Mouse (Mus musculus) heart, embryonic 15.5 days (tissue): ENCODE results near the gene Ttc28. TPM values are rescaled to one million over a fixed set of nuclear protein-coding genes. Genes with fewer than 3 reads are reported as not detected.

Experiments
- ATAC-seq: fragments of 200-750 bp; cut with Nextera tagmentation; replicated peaks from 2 replicates; pipeline ENCODE4 v1.8.0; 2017; ENCODE audit warnings: low read depth, moderate TSS enrichment; ENCODE audit not compliant: insufficient number of reproducible peaks, insufficient read depth, low FRiP score
- H3K27ac ChIP-seq: fragments of 300-500 bp; sonication (generic); 2 replicates; pipeline ENCODE4 v1.5.1; 2015; ENCODE audit warnings: mild to moderate bottlenecking, inconsistent platforms
- H3K27me3 ChIP-seq: fragments of 300-500 bp; sonication (generic); 2 replicates; pipeline ENCODE4 v1.6.1; 2015; ENCODE audit warnings: inconsistent platforms
- H3K36me3 ChIP-seq: fragments of 300-500 bp; sonication (generic); 2 replicates; pipeline ENCODE4 v1.6.1; 2015; ENCODE audit warnings: mild to moderate bottlenecking, inconsistent platforms
- H3K4me1 ChIP-seq: fragments of 300-500 bp; sonication (generic); replicated peaks from 2 replicates; pipeline ENCODE4 v1.6.1; 2015; ENCODE audit warnings: inconsistent platforms
- H3K4me2 ChIP-seq: fragments of 300-500 bp; sonication (generic); 2 replicates; pipeline ENCODE4 v1.6.1; 2015; ENCODE audit warnings: inconsistent platforms, mild to moderate bottlenecking, moderate library complexity
- H3K4me3 ChIP-seq: fragments of 300-500 bp; sonication (generic); 2 replicates; pipeline ENCODE4 v1.5.1; 2015; ENCODE audit warnings: mild to moderate bottlenecking, inconsistent platforms
- H3K9ac ChIP-seq: fragments of 300-500 bp; sonication (generic); 2 replicates; pipeline ENCODE4 v1.6.1; 2015; ENCODE audit warnings: mild to moderate bottlenecking, inconsistent platforms
- H3K9me3 ChIP-seq: fragments of 300-500 bp; sonication (generic); replicated peaks from 2 replicates; pipeline ENCODE4 v1.6.1; 2016; ENCODE audit warnings: inconsistent platforms
- WGBS: fragments of 180-500 bp; shearing (Covaris S2); methylation state at CpG from one replicate; pipeline ENCODE4 v1.1.7; 2015; ENCODE audit warnings: mixed read lengths; 5-methylcytosine and 5-hydroxymethylcytosine counted together
- polyA plus RNA-seq: library from polyadenylated mRNA; unstranded; fragments of >200 nt; fragmentation: Nextera tagmentation; extraction: Ambion mirVana; gene quantifications from 2 replicates; pipeline ENCODE4 v1.2.1, GENCODE M21; 2015

Ttc28 gene
- polyA plus RNA-seq, 1 experiment from 2014 or later = 5.8 TPM

- Histone ChIP-seq H3K4me1 (peaks cover 8% of the 10 kb centered on the region; the same call in 1 of the 2 replicates), H3K4me3 (no peak overlapping the region), H3K9ac (no peak overlapping the region), H3K27me3 (no peaks in the 10 kb centered on the region), H3K9me3 (no peaks in the 10 kb centered on the region), H3K36me3 (no peaks in the 10 kb centered on the region), H3K4me2 (no peak overlapping the region), H3K27ac (no peak overlapping the region)
- no peak for ATAC-seq
- 76% methylated on average over 10 of the region's 10 CpGs for WGBS
Observed at GRCm38 (mm10) chr5:111032687-111033295, 153.2 kb downstream of the Ttc28 start.

- 82% methylated on average over 4 of the region's 4 CpGs for WGBS
Observed at GRCm38 (mm10) chr5:111033489-111033888, 153.9 kb downstream of the Ttc28 start.

GRCm38 (mm10) chr5:111037123-111037748 lies 157.6 kb downstream of the Ttc28 start:
- Histone ChIP-seq H3K9ac (no peak overlapping the region), H3K27me3 (no peaks in the 10 kb centered on the region), H3K9me3 (no peaks in the 10 kb centered on the region), H3K4me1 (0 out of 2 replicates have a peak, but pooled peaks cover 5% of the 10 kb centered on the region), H3K36me3 (no peaks in the 10 kb centered on the region), H3K4me2 (no peak overlapping the region), H3K27ac (no peak overlapping the region), H3K4me3 (no peak overlapping the region)
- 75% methylated on average over 7 of the region's 7 CpGs for WGBS
- no peak for ATAC-seq

More at GRCm38 (mm10) chr5:111033489-111033888, 153.9 kb downstream of the Ttc28 start:
- H3K27ac ChIP-seq = no peak overlapping the region
- H3K4me1 ChIP-seq = 0 out of 2 replicates have a peak, but pooled peaks cover 3% of the 10 kb centered on the region
- no peak overlapping the region for H3K9ac ChIP-seq
- no peak overlapping the region for H3K4me2 ChIP-seq
- no peak overlapping the region for H3K4me3 ChIP-seq
- H3K27me3 ChIP-seq = no peaks in the 10 kb centered on the region
- H3K36me3 ChIP-seq = no peaks in the 10 kb centered on the region
- H3K9me3 ChIP-seq = no peaks in the 10 kb centered on the region
- no peak for ATAC-seq

- Histone ChIP-seq H3K9ac (no peak overlapping the region), H3K4me3 (no peak overlapping the region), H3K4me2 (no peak overlapping the region), H3K27me3 (no peaks in the 10 kb centered on the region), H3K4me1 (peaks cover 15% of the 10 kb centered on the region), H3K36me3 (no peaks in the 10 kb centered on the region), H3K27ac (no peak overlapping the region), H3K9me3 (no peaks in the 10 kb centered on the region)
- ATAC-seq = no peak
- WGBS = 65% methylated on average over 6 of the region's 6 CpGs
Observed at GRCm38 (mm10) chr5:111039771-111040170, 160.2 kb downstream of the Ttc28 start.

- no peak for ATAC-seq
- H3K4me1 ChIP-seq = peaks cover 20% of the 10 kb centered on the region
- H3K9me3 ChIP-seq = no peaks in the 10 kb centered on the region
- H3K27me3 ChIP-seq = 0 out of 2 replicates have a peak, but pooled peaks cover 3% of the 10 kb centered on the region
- 82% methylated on average over 5 of the region's 5 CpGs for WGBS
- H3K4me2 ChIP-seq = no peak overlapping the region
- no peaks in the 10 kb centered on the region for H3K36me3 ChIP-seq
- H3K27ac ChIP-seq = no peak overlapping the region
- no peak overlapping the region for H3K4me3 ChIP-seq
- no peak overlapping the region for H3K9ac ChIP-seq
Observed at GRCm38 (mm10) chr5:111041952-111042351, 162.3 kb downstream of the Ttc28 start.

- no peaks in the 10 kb centered on the region for H3K9me3 ChIP-seq
- H3K4me1 ChIP-seq = peaks cover 20% of the 10 kb centered on the region
- H3K27me3 ChIP-seq = 0 out of 2 replicates have a peak, but pooled peaks cover 3% of the 10 kb centered on the region
- no peak overlapping the region for H3K9ac ChIP-seq
- H3K36me3 ChIP-seq = no peaks in the 10 kb centered on the region
- no peak overlapping the region for H3K4me3 ChIP-seq
- 59% methylated on average over 7 of the region's 7 CpGs for WGBS
- H3K27ac ChIP-seq = no peak overlapping the region
- no peak for ATAC-seq
- H3K4me2 ChIP-seq = no peak overlapping the region
Observed at GRCm38 (mm10) chr5:111044193-111044592, 164.6 kb downstream of the Ttc28 start.

- 0 out of 2 replicates have a peak, but pooled peaks cover 5% of the 10 kb centered on the region for H3K27me3 ChIP-seq
- WGBS = 73% methylated on average over 6 of the region's 6 CpGs
- ATAC-seq = no peak
- no peak overlapping the region for H3K4me2 ChIP-seq
- H3K27ac ChIP-seq = no peak overlapping the region
- no peaks in the 10 kb centered on the region for H3K36me3 ChIP-seq
- no peak overlapping the region for H3K9ac ChIP-seq
- no peaks in the 10 kb centered on the region for H3K9me3 ChIP-seq
- peaks cover 17% of the 10 kb centered on the region for H3K4me1 ChIP-seq
- H3K4me3 ChIP-seq = no peak overlapping the region
Observed at GRCm38 (mm10) chr5:111046359-111046758, 166.8 kb downstream of the Ttc28 start.

- peaks cover 17% of the 10 kb centered on the region for H3K4me1 ChIP-seq
- 72% methylated on average over 14 of the region's 14 CpGs for WGBS
- H3K9me3 ChIP-seq = no peaks in the 10 kb centered on the region
- no peak overlapping the region for H3K4me2 ChIP-seq
- H3K4me3 ChIP-seq = no peak overlapping the region
- ATAC-seq = no peak
- 0 out of 2 replicates have a peak, but pooled peaks cover 5% of the 10 kb centered on the region for H3K27me3 ChIP-seq
- H3K27ac ChIP-seq = no peak overlapping the region
- H3K9ac ChIP-seq = no peak overlapping the region
- H3K36me3 ChIP-seq = no peaks in the 10 kb centered on the region
Observed at GRCm38 (mm10) chr5:111046841-111047476, 167.4 kb downstream of the Ttc28 start.

GRCm38 (mm10) chr5:111048036-111048435 lies 168.4 kb downstream of the Ttc28 start:
- Histone ChIP-seq H3K9ac (no peak overlapping the region), H3K27ac (no peak overlapping the region), H3K4me2 (no peak overlapping the region), H3K36me3 (no peaks in the 10 kb centered on the region), H3K27me3 (peaks cover 11% of the 10 kb centered on the region; the same call in 1 of the 2 replicates), H3K9me3 (no peaks in the 10 kb centered on the region), H3K4me1 (peaks cover 17% of the 10 kb centered on the region), H3K4me3 (no peak overlapping the region)
- ATAC-seq = no peak
- WGBS = 75% methylated on average over 5 of the region's 5 CpGs

- peaks cover 20% of the 10 kb centered on the region for H3K27me3 ChIP-seq
Observed at GRCm38 (mm10) chr5:111049584-111049983, 170.0 kb downstream of the Ttc28 start.

GRCm38 (mm10) chr5:111050135-111050534 lies 170.5 kb downstream of the Ttc28 start:
- peaks cover 23% of the 10 kb centered on the region for H3K27me3 ChIP-seq
- 80% methylated on average over 9 of the region's 9 CpGs for WGBS
- peaks cover 18% of the 10 kb centered on the region for H3K4me1 ChIP-seq
- H3K36me3 ChIP-seq = no peaks in the 10 kb centered on the region
- H3K9me3 ChIP-seq = no peaks in the 10 kb centered on the region
- H3K9ac ChIP-seq = no peak overlapping the region
- H3K4me2 ChIP-seq = no peak overlapping the region
- no peak for ATAC-seq
- no peak overlapping the region for H3K4me3 ChIP-seq
- H3K27ac ChIP-seq = no peak overlapping the region

More at GRCm38 (mm10) chr5:111049584-111049983, 170.0 kb downstream of the Ttc28 start:
- 79% methylated on average over 4 of the region's 4 CpGs for WGBS
- Histone ChIP-seq H3K4me1 (peaks cover 14% of the 10 kb centered on the region), H3K4me2 (no peak overlapping the region), H3K9me3 (no peaks in the 10 kb centered on the region), H3K36me3 (no peaks in the 10 kb centered on the region), H3K9ac (no peak overlapping the region), H3K4me3 (no peak overlapping the region), H3K27ac (no peak overlapping the region)
- ATAC-seq = no peak
